Mouse (Mus musculus): Measurements from ENCODE around the gene Ccdc87. TPM values are rescaled to one million over a fixed set of nuclear protein-coding genes. Genes with fewer than 3 reads are reported as not detected.
A peak's percentile ranks its signal among the peaks of the same experiment; 100 is the strongest.

Ccdc87 gene
- polyA plus RNA-seq, 1 experiment from 2014 or later: 0.05 TPM

GRCm38 (mm10) chr19:4817182-4817835, 21.9 kb upstream of the Ccdc87 start:
- no peaks in the 10 kb centered on the region for H3K9me3 ChIP-seq (ENCODE audit: low read depth, low read length)
- 40% methylated on average over 1 of the region's 1 CpGs for WGBS
- no peak overlapping the region for H3K4me3 ChIP-seq (ENCODE audit: low read depth, low read length)
- no peaks in the 10 kb centered on the region for H3K36me3 ChIP-seq (ENCODE audit: insufficient read depth)
- H3K27ac ChIP-seq (ENCODE audit: low read depth): no peak overlapping the region
- no peak overlapping the region for H3K9ac ChIP-seq
- DNase-seq (peak; percentile 27), ATAC-seq (ENCODE audit: insufficient read depth) (no peak)
- H3K4me1 ChIP-seq (ENCODE audit: insufficient read depth): no peaks in the 10 kb centered on the region
- no peaks in the 10 kb centered on the region for H3K27me3 ChIP-seq (ENCODE audit: insufficient read depth, low read length)
- no peak overlapping the region for H3K4me2 ChIP-seq
- no peak for TF ChIP-seq CTCF (IDR thresholded peaks at IDR 0.05; ENCODE audit: low read depth)

- 66% methylated on average over 5 of the region's 5 CpGs for WGBS
- Histone ChIP-seq H3K36me3 (ENCODE audit: insufficient read depth) (peaks cover 17% of the 10 kb centered on the region; the same call in 1 of the 2 replicates), H3K4me3 (ENCODE audit: low read depth, low read length) (no peak overlapping the region), H3K9ac (no peak overlapping the region), H3K4me1 (ENCODE audit: insufficient read depth) (no peaks in the 10 kb centered on the region), H3K9me3 (ENCODE audit: low read depth, low read length) (no peaks in the 10 kb centered on the region), H3K27me3 (ENCODE audit: insufficient read depth, low read length) (no peaks in the 10 kb centered on the region), H3K27ac (ENCODE audit: low read depth) (no peak overlapping the region), H3K4me2 (no peak overlapping the region)
- peak; percentile 58 for ATAC-seq (ENCODE audit: insufficient read depth)
- peak; percentile 87 for DNase-seq
- peak; percentile 39 for TF ChIP-seq CTCF (IDR thresholded peaks at IDR 0.05; ENCODE audit: low read depth)
Observed at GRCm38 (mm10) chr19:4820678-4821303, 18.4 kb upstream of the Ccdc87 start.

DNA sequence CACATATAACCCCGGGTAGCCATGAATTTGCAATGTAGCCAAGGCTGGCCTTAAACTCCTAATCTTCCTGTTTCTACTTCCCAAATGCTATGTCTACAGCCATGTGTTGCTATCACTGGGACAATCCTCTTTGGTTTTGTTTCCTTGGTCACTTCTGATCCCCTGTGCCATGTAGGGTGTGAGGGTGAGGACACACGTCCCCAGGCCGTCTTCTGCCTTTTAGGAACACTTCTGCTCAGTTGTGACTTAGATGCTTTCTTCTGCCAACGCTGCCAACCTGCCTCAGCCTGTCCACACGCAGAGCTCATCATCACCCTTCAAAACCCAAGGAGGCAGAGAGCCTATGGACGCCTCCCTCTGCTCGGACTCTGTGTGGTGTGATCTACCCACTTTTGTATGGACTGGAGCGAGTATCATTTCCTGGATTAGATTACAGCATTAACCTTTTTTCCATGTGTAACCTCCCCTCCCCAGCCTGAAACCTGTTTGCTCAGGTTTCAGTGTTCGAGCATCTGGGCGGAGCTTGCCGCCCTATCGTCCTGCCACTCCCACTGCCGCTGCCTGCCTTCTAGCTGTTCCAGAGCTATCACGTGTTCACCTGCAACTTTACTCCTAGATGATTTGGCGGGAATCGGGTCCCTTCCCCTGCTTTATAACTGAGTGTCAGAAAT, 10.6 kb upstream of the Ccdc87 start:
- H3K9me3 ChIP-seq (ENCODE audit: low read depth, low read length): no peaks in the 10 kb centered on the region
- H3K4me1 ChIP-seq (ENCODE audit: insufficient read depth): no peaks in the 10 kb centered on the region
- H3K4me2 ChIP-seq: no peak overlapping the region
- peak; percentile 26 for DNase-seq
- 52% methylated on average over 16 of the region's 16 CpGs for WGBS
- peaks cover 23% of the 10 kb centered on the region; the same call in 1 of the 2 replicates for H3K36me3 ChIP-seq (ENCODE audit: insufficient read depth)
- H3K27me3 ChIP-seq (ENCODE audit: insufficient read depth, low read length): no peaks in the 10 kb centered on the region
- no peak overlapping the region for H3K27ac ChIP-seq (ENCODE audit: low read depth)
- ATAC-seq (ENCODE audit: insufficient read depth): no peak
- no peak for TF ChIP-seq CTCF (IDR thresholded peaks at IDR 0.05; ENCODE audit: low read depth)
- H3K4me3 ChIP-seq (ENCODE audit: low read depth, low read length): no peak overlapping the region
- no peak overlapping the region for H3K9ac ChIP-seq

- Histone ChIP-seq H3K4me1 (ENCODE audit: insufficient read depth) (no peaks in the 10 kb centered on the region), H3K9ac (no peak overlapping the region), H3K4me3 (ENCODE audit: low read depth, low read length) (no peak overlapping the region), H3K27me3 (ENCODE audit: insufficient read depth, low read length) (no peaks in the 10 kb centered on the region), H3K36me3 (ENCODE audit: insufficient read depth) (peaks cover 23% of the 10 kb centered on the region; the same call in 1 of the 2 replicates), H3K9me3 (ENCODE audit: low read depth, low read length) (no peaks in the 10 kb centered on the region), H3K4me2 (no peak overlapping the region), H3K27ac (ENCODE audit: low read depth) (no peak overlapping the region)
- no peak for TF ChIP-seq CTCF (IDR thresholded peaks at IDR 0.05; ENCODE audit: low read depth)
- DNase-seq (no peak), ATAC-seq (ENCODE audit: insufficient read depth) (no peak)
- 60% methylated on average over 7 of the region's 7 CpGs for WGBS
Observed at GRCm38 (mm10) chr19:4829156-4829555, 10.0 kb upstream of the Ccdc87 start.

- H3K4me1 ChIP-seq (ENCODE audit: insufficient read depth): no peaks in the 10 kb centered on the region
- H3K4me3 ChIP-seq (ENCODE audit: low read depth, low read length): no peak overlapping the region
- H3K27me3 ChIP-seq (ENCODE audit: insufficient read depth, low read length): no peaks in the 10 kb centered on the region
- DNase-seq (no peak), ATAC-seq (ENCODE audit: insufficient read depth) (no peak)
- H3K9ac ChIP-seq: no peak overlapping the region
- no peaks in the 10 kb centered on the region for H3K9me3 ChIP-seq (ENCODE audit: low read depth, low read length)
- WGBS: 83% methylated on average over 8 of the region's 8 CpGs
- peaks cover 8% of the 10 kb centered on the region; the same call in 1 of the 2 replicates for H3K36me3 ChIP-seq (ENCODE audit: insufficient read depth)
- no peak for TF ChIP-seq CTCF (IDR thresholded peaks at IDR 0.05; ENCODE audit: low read depth)
- H3K4me2 ChIP-seq: no peak overlapping the region
- H3K27ac ChIP-seq (ENCODE audit: low read depth): no peak overlapping the region
Observed at GRCm38 (mm10) chr19:4833977-4834376, 5.2 kb upstream of the Ccdc87 start.

GRCm38 (mm10) chr19:4836096-4836495, 3.1 kb upstream of the Ccdc87 start:
- TF ChIP-seq CTCF (IDR thresholded peaks at IDR 0.05; ENCODE audit: low read depth): no peak
- H3K4me2 ChIP-seq: no peak overlapping the region
- no peak overlapping the region for H3K9ac ChIP-seq
- H3K27ac ChIP-seq (ENCODE audit: low read depth): no peak overlapping the region
- H3K9me3 ChIP-seq (ENCODE audit: low read depth, low read length): no peaks in the 10 kb centered on the region
- H3K4me3 ChIP-seq (ENCODE audit: low read depth, low read length): no peak overlapping the region
- H3K4me1 ChIP-seq (ENCODE audit: insufficient read depth): no peaks in the 10 kb centered on the region
- ATAC-seq (ENCODE audit: insufficient read depth) (no peak), DNase-seq (no peak)
- H3K27me3 ChIP-seq (ENCODE audit: insufficient read depth, low read length): peaks cover 13% of the 10 kb centered on the region; the same call in 1 of the 2 replicates
- H3K36me3 ChIP-seq (ENCODE audit: insufficient read depth): peaks cover 8% of the 10 kb centered on the region; the same call in 1 of the 2 replicates
- 73% methylated on average over 2 of the region's 2 CpGs for WGBS

- Histone ChIP-seq H3K27me3 (ENCODE audit: insufficient read depth, low read length) (peaks cover 20% of the 10 kb centered on the region; the same call in 1 of the 2 replicates), H3K4me3 (ENCODE audit: low read depth, low read length) (no peak overlapping the region), H3K36me3 (ENCODE audit: insufficient read depth) (peaks cover 8% of the 10 kb centered on the region; the same call in 1 of the 2 replicates), H3K9ac (no peak overlapping the region), H3K4me2 (no peak overlapping the region), H3K27ac (ENCODE audit: low read depth) (no peak overlapping the region), H3K4me1 (ENCODE audit: insufficient read depth) (no peaks in the 10 kb centered on the region), H3K9me3 (ENCODE audit: low read depth, low read length) (no peaks in the 10 kb centered on the region)
- DNase-seq: no peak
- no peak for ATAC-seq (ENCODE audit: insufficient read depth)
- 93% methylated on average over 6 of the region's 6 CpGs for WGBS
- TF ChIP-seq CTCF (IDR thresholded peaks at IDR 0.05; ENCODE audit: low read depth): no peak
Observed at GRCm38 (mm10) chr19:4837049-4837448, 2.1 kb upstream of the Ccdc87 start.
